Mouse (Mus musculus): Measurements from ENCODE around the gene Akap13.

DNA sequence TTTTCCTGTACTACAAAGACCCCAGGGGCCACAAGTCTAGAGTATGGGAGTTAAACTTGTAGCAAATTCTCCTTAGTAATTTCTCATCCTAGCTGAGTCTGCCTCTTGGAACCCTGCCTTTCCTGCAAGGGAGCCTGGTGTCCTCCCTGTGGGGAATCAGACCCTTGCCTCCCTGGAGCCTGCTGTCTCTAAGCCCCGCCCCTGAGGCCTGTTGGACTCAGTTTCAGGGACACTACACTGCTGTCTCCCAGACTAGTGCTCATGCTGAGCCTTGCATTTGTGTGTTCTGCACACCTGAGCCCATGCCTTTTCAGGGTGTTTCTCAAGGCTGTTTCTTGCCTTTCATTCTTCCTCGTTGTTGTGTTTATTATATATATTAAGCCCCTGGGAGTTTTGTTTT lies 289.2 kb downstream of the Akap13 start:
- TF ChIP-seq CTCF (IDR thresholded peaks at IDR 0.05; ENCODE audit: extremely low read depth, insufficient read depth, low read length): no peak
- TF ChIP-seq POLR2A (IDR thresholded peaks at IDR 0.05; ENCODE audit: extremely low read depth, insufficient read depth, low read length): no peak

All from cortical plate, adult 2 months (tissue).